Mouse (Mus musculus) lung, postnatal 0 days (tissue): ENCODE measurements at regions not wholly inside any gene's neighbourhood (a gene's known extent, or its start where the extent isn't known, plus 50 kb on each side); places are given as distances from the start of the nearest gene placed in this dataset.

Experiments
- CTCF ChIP-seq: IDR thresholded peaks from 2 replicates; pipeline ENCODE4 v1.5.1; 2016; ENCODE audit warnings: antibody characterized with exemption, mild to moderate bottlenecking
- EP300 ChIP-seq: IDR thresholded peaks from 2 replicates; pipeline ENCODE4 v1.6.1; 2016; ENCODE audit warnings: antibody characterized with exemption, mild to moderate bottlenecking, control low read depth

DNA sequence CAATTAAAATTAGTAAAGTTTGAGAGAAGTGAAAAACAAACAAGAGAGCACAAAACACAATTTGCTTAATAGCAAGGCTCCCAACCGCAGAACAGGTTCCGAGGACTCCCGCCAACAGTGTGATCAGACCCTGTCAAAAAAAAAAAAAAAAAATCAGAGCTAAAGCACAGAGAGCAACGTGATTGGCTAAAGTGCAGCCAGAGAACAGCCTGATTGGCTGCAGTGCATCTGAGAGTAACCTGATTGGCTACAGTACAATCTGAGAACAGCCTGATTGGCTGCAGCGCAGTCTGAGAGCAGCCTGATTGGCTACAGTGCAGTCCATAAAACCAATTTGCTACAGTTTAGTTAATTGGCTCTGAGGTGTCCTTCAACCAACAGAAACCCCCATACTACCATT lies 74.6 kb upstream of the Mark1 start:
- TF ChIP-seq CTCF, result no peak
- no peak for TF ChIP-seq EP300
